Mouse (Mus musculus): Measurements from ENCODE around the gene 1700013F07Rik. TPM values are rescaled to one million over a fixed set of nuclear protein-coding genes. Genes with fewer than 3 reads are reported as not detected.
A peak's percentile ranks its signal among the peaks of the same experiment; 100 is the strongest.

1700013F07Rik gene
- polyA plus RNA-seq, 1 experiment: 0.17 TPM

DNA sequence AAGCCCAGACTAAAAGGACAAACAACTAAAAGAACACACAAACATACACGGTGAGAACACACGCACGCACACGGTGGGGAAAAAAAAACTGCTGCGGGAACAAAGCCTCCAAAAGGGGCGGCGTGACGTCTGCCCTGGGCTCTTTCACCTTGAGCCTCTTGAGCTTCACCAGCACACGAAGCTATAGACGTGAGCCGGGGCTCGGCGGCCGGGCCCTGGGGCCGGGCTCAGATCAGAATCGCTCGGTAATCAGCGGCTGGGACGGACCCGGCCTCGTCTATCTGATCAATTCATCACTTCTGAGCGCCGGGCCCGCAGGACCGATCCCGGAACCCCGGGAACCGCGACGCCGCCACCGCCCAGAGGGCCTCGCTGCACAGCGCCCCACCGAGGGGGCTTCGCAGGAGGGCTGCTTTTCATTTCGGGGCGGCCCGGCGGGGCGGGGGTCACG lies 20.2 kb downstream of the 1700013F07Rik start:
- Histone ChIP-seq H3K4me3 (ENCODE audit: insufficient read depth, low read depth, low read length) (peak overlapping the region; percentile 76), H3K36me3 (ENCODE audit: control insufficient read depth, insufficient read depth, low read length) (no peaks in the 10 kb centered on the region; the same call in 1 of the 2 replicates), H3K27me3 (replicated peaks; ENCODE audit: control insufficient read depth, insufficient read depth, low read length) (no peaks in the 10 kb centered on the region), H3K27ac (ENCODE audit: insufficient read depth, low read depth, low read length) (peak overlapping the region; percentile 27; the same call in 1 of the 2 replicates), H3K4me1 (ENCODE audit: control insufficient read depth, insufficient read depth, low read length) (no peaks in the 10 kb centered on the region)
- DNase-seq: no peak
- 1% methylated on average over 42 of the region's 42 CpGs for WGBS
- no peak for TF ChIP-seq CTCF (conservative IDR thresholded peaks at IDR 0.05; ENCODE audit: insufficient read depth, insufficient read length, low read depth, low read length)
- TF ChIP-seq POLR2A (IDR thresholded peaks at IDR 0.05; ENCODE audit: low read depth, low read length): no peak

DNA sequence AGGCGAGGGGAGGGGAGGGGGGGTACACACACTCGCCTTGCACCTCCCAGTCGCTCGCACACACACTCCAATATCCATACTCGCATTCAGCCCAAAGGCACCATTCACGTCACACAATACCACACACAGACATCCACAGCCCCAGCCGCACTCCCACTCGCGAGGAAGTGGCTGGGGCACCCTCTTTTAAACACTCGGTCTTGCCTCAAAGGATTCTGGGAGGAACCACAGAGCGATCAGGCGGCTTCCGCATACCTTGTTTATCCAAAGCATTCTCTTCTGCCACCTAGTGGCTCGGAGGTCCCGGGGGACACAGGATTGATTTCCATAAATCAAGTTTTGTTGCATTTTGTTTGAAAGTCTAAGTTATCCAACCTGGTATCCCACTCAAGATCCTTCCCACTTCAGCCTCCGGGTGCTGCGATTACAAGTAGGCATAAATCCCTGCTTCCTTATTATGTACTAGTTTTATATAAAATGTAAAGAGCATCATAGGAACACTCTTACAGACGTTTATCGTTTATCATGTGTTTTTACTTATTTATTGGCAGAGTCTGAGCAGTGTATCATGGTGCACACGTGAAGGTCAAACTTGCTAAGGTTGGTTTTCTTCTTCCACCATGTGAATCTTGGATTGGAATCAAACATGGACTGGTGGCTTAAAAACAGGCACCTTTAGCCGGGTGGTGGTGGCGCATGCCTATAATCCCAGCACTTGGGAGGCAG lies 20.8 kb downstream of the 1700013F07Rik start:
- Histone ChIP-seq H3K36me3 (ENCODE audit: control insufficient read depth, insufficient read depth, low read length) (no peaks in the 10 kb centered on the region; the same call in 1 of the 2 replicates), H3K4me3 (ENCODE audit: insufficient read depth, low read depth, low read length) (peak overlapping the region; percentile 76), H3K27me3 (replicated peaks; ENCODE audit: control insufficient read depth, insufficient read depth, low read length) (no peaks in the 10 kb centered on the region), H3K27ac (ENCODE audit: insufficient read depth, low read depth, low read length) (peak overlapping the region; percentile 27; the same call in 1 of the 2 replicates), H3K4me1 (ENCODE audit: control insufficient read depth, insufficient read depth, low read length) (no peaks in the 10 kb centered on the region)
- DNase-seq: peak; percentile 96
- WGBS: 16% methylated on average over 22 of the region's 22 CpGs
- peak; percentile 100 for TF ChIP-seq POLR2A (IDR thresholded peaks at IDR 0.05; ENCODE audit: low read depth, low read length)
- TF ChIP-seq CTCF (conservative IDR thresholded peaks at IDR 0.05; ENCODE audit: insufficient read depth, insufficient read length, low read depth, low read length): peak; percentile 84

DNA sequence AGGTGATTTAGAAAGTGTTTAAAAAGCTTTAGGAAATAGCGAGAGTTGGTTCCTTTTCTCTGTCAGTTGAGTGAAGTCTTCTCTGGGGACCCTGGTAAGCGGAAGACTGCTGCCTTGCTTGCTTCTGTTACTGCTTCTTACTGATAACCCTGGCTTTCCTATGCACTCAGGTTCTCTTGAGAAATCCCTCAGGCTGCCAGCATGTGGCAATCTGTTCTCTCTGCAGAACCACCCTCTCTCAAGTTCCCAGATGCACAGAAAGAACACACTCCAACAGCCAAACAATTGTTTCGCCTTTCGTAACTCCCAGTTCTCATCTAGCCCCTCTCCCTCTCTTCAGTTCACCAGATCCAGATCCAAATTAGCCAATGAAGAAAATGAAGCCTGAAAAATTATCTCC lies 23.9 kb downstream of the 1700013F07Rik start:
- H3K27ac ChIP-seq (ENCODE audit: insufficient read depth, low read depth, low read length): no peak overlapping the region
- H3K4me3 ChIP-seq (ENCODE audit: insufficient read depth, low read depth, low read length): no peak overlapping the region
- no peak for DNase-seq
- no peaks in the 10 kb centered on the region; the same call in 1 of the 2 replicates for H3K36me3 ChIP-seq (ENCODE audit: control insufficient read depth, insufficient read depth, low read length)
- TF ChIP-seq CTCF (conservative IDR thresholded peaks at IDR 0.05; ENCODE audit: insufficient read depth, insufficient read length, low read depth, low read length) (no peak), POLR2A (IDR thresholded peaks at IDR 0.05; ENCODE audit: low read depth, low read length) (no peak)
- no peaks in the 10 kb centered on the region; the same call in 1 of the 2 replicates for H3K4me1 ChIP-seq (ENCODE audit: control insufficient read depth, insufficient read depth, low read length)
- WGBS: 95% methylated on average over 4 of the region's 4 CpGs
- no peaks in the 10 kb centered on the region for H3K27me3 ChIP-seq (replicated peaks; ENCODE audit: control insufficient read depth, insufficient read depth, low read length)

- H3K27ac ChIP-seq (ENCODE audit: insufficient read depth, low read depth, low read length): peak within 1 kb of the TSS; percentile 88
- no peaks in the 10 kb centered on the region; the same call in 1 of the 2 replicates for H3K36me3 ChIP-seq (ENCODE audit: control insufficient read depth, insufficient read depth, low read length)
- peak within 1 kb of the TSS; percentile 91 for H3K4me3 ChIP-seq (ENCODE audit: insufficient read depth, low read depth, low read length)
- WGBS: under 1% methylated on average over 45 of the region's 45 CpGs
- peaks cover 2% of the 10 kb centered on the region; the same call in 1 of the 2 replicates for H3K4me1 ChIP-seq (ENCODE audit: control insufficient read depth, insufficient read depth, low read length)
- no peaks in the 10 kb centered on the region for H3K27me3 ChIP-seq (replicated peaks; ENCODE audit: control insufficient read depth, insufficient read depth, low read length)
- DNase-seq: peak; percentile 99
- peak; percentile 38 for TF ChIP-seq POLR2A (IDR thresholded peaks at IDR 0.05; ENCODE audit: low read depth, low read length)
- TF ChIP-seq CTCF (conservative IDR thresholded peaks at IDR 0.05; ENCODE audit: insufficient read depth, insufficient read length, low read depth, low read length): 0 out of 2 replicates have a peak, but pooled peaks have one; percentile 17
These were observed 28.3 kb downstream of the 1700013F07Rik start, which contains the start of gene Tmem167b for GRCm38 (mm10) chr3:108562133-108562730. TSS of gene Tmem167b (minus strand) at chr3:108562466.

DNA sequence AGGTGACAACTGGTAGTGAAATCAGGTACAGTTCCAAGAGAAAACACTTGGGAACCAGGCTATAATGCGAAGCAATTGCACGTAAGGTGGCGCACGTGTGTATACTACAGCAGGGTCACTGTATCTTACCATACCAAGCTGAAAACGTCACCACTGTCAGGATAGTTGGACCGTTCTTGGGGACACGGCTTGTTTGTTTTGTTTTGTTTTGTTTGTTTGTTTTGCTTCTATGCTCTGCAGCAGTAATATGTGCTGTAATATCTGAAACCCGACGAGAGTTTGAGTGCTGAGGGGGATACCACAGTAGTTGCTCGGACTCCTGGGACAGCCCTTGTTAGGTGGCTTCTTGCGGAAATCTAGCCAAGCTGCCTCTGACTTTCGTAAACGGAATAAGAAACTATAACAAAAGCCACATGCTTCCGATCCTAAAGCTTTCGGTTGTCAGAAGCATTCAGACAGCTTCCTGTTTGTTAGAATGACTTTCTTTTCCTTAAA lies 28.9 kb downstream of the 1700013F07Rik start:
- 4% methylated on average over 15 of the region's 15 CpGs for WGBS
- no peak for DNase-seq
- H3K36me3 ChIP-seq (ENCODE audit: control insufficient read depth, insufficient read depth, low read length): no peaks in the 10 kb centered on the region; the same call in 1 of the 2 replicates
- H3K27ac ChIP-seq (ENCODE audit: insufficient read depth, low read depth, low read length): peak overlapping the region; percentile 88
- peak overlapping the region; percentile 54 for H3K4me3 ChIP-seq (ENCODE audit: insufficient read depth, low read depth, low read length)
- H3K27me3 ChIP-seq (replicated peaks; ENCODE audit: control insufficient read depth, insufficient read depth, low read length): no peaks in the 10 kb centered on the region
- peaks cover 2% of the 10 kb centered on the region; the same call in 1 of the 2 replicates for H3K4me1 ChIP-seq (ENCODE audit: control insufficient read depth, insufficient read depth, low read length)
- TF ChIP-seq CTCF (conservative IDR thresholded peaks at IDR 0.05; ENCODE audit: insufficient read depth, insufficient read length, low read depth, low read length) (no peak), POLR2A (IDR thresholded peaks at IDR 0.05; ENCODE audit: low read depth, low read length) (no peak)

- WGBS: 2% methylated on average over 4 of the region's 4 CpGs
- H3K27me3 ChIP-seq (replicated peaks; ENCODE audit: control insufficient read depth, insufficient read depth, low read length): no peaks in the 10 kb centered on the region
- H3K36me3 ChIP-seq (ENCODE audit: control insufficient read depth, insufficient read depth, low read length): no peaks in the 10 kb centered on the region; the same call in 1 of the 2 replicates
- H3K4me1 ChIP-seq (ENCODE audit: control insufficient read depth, insufficient read depth, low read length): peaks cover 2% of the 10 kb centered on the region; the same call in 1 of the 2 replicates
- TF ChIP-seq POLR2A (IDR thresholded peaks at IDR 0.05; ENCODE audit: low read depth, low read length) (no peak), CTCF (conservative IDR thresholded peaks at IDR 0.05; ENCODE audit: insufficient read depth, insufficient read length, low read depth, low read length) (peak; percentile 80)
- peak overlapping the region; percentile 54 for H3K4me3 ChIP-seq (ENCODE audit: insufficient read depth, low read depth, low read length)
- peak; percentile 91 for DNase-seq
- peak overlapping the region; percentile 88 for H3K27ac ChIP-seq (ENCODE audit: insufficient read depth, low read depth, low read length)
These were observed 29.4 kb downstream of the 1700013F07Rik start for GRCm38 (mm10) chr3:108563309-108563708.

All from kidney, adult 2 months (tissue).